Mouse (Mus musculus) small intestine, adult 2 months (tissue): ENCODE measurements around the gene Mex3a.

Experiments
- CTCF ChIP-seq: fragments of 200-500 bp; IDR thresholded peaks from 2 replicates; pipeline ENCODE4 v1.5.1; 2012; ENCODE audit warnings: low read depth, mild to moderate bottlenecking, control low read depth, inconsistent platforms, low read length, moderate library complexity, mixed read lengths; ENCODE audit not compliant: insufficient replicate concordance, insufficient read length; ENCODE audit errors: extremely low read depth
- POLR2A ChIP-seq: fragments of 200-500 bp; IDR thresholded peaks from 2 replicates; pipeline ENCODE4 v1.6.1; 2012; ENCODE audit warnings: low read depth, mild to moderate bottlenecking, control low read depth, inconsistent platforms, low read length, moderate library complexity

- TF ChIP-seq CTCF (no peak), POLR2A (no peak)
Observed at GRCm38 (mm10) chr3:88544955-88545591, 12.9 kb downstream of the Mex3a start.
